Mouse (Mus musculus): ENCODE measurements around the gene Batf. TPM values are rescaled to one million over a fixed set of nuclear protein-coding genes. Genes with fewer than 3 reads are reported as not detected.
"Not testable (repeated sequence)": the region's sequence is repeated elsewhere in the genome, so short reads cannot be mapped to it uniquely, and the experiment has no call there.

Gene Batf
- polyA plus RNA-seq, 1 experiment, result 4.9 TPM

DNA sequence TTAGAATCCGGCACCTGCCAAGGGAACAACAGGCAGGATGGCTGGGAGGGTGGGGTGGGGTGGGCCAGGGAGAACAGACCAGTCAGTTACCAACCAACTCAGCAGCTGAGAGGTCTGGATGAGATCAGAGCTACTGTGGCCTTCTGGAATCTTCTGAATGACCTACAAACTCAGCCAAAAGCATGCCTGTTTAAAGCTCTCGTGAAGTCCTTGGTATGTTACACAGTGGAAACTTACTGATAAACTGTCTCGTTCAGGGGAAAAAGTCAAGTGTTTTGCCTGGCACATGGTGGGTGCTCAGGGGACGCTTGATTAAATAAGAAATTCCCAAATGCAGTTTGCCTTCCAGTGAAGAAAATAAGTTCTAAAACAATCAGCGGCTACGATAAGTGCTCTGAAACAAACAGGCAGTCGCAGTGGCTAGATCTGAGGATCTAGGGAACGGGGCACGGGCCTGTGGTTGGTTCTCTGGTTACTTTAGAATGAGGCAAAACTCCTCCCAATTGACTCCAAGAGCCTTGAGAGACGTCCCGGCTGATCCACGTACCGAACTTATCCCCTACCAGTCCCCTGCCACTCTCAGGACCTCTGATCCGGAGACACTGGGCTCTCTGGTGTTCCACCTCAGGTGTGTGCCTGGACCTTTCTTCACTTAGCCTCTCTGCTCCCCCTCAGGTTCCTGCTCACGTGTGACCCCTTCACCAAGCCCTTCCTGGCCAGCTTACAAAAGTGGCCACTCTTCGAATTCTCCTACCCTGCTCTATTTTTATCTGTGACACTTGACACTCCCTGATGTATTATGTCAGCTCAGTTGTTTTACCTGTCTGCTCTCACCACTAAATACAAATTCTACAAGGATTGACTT is 1.8 kb upstream of the Batf start:
- DNase-seq (ENCODE audit: low spot score), result no peak

DNA sequence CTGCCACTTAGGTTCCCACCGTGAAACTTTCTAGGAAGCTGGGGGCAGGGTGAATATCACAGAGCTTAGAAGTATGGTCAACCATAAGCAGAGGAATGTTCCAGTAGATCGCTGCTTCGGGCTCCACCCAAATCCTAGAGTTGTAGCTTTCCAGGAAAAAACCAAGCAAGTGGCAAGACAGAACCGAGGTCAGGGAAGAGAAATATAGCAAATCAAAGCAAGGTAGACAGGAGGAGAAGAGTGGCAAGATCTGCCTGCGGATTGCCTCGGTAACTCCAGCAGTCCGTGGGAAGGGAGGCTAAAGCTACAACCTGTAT is 706 bp downstream of the Batf start:
- no peak for DNase-seq (ENCODE audit: low spot score)

DNA sequence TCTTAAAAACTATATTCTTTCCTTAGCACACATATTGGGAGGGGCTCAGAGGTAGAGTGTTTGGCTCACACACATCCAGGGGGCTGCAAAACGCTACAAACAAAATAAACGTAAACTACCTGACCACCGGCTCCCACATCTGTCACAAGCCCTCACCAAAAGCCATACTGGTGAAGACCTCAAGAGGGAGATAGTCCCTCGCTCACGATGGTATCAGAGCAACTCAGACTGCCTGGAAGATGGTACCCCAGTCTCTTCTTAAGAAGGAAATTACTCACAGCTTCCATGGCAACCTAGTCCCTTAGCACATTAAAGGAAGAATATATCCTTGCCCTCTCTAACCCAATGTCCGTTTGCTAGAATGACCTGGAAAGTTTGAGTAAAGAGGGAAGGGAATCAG is 1.4 kb downstream of the Batf start:
- DNase-seq (ENCODE audit: low spot score), result no peak

DNA sequence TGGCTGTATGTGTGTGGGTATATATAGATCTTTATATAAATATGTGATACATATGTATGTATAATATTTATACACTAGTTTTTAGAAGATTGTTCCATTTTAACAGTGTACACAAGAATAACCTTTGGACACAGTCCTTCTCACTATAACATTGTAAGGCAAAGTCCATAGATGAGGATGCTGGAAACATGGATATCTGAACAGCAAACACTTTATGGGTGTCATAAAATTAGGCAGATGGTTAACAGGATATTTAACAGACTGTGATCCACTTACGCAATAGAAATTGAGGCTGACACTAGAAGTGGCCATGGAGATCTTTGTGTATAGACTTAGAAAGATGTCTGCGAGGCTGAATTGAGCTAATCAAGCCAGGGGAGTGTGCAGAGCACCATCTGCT is 9.3 kb downstream of the Batf start:
- DNase-seq (ENCODE audit: low spot score), result no peak

DNA sequence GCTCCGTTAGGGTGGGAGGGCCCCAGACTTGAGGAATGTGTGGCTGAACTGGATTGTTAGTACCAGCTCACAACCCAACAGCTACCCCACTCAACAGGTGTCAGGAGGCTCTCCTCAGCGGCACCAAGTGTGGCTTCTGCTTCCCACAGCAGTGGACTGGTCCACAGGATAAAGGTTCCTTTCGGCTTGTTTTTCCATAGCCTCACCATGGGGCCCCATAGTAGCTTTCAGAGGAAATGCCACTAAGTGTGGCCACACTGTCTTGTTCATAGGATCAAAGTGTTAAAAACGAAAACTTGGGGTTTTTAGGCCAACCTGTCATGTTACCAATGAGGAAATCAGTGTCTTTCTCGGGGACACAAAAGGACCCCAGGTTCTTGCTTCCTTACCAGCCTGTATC is 10.0 kb downstream of the Batf start:
- no peak for DNase-seq (ENCODE audit: low spot score)

DNA sequence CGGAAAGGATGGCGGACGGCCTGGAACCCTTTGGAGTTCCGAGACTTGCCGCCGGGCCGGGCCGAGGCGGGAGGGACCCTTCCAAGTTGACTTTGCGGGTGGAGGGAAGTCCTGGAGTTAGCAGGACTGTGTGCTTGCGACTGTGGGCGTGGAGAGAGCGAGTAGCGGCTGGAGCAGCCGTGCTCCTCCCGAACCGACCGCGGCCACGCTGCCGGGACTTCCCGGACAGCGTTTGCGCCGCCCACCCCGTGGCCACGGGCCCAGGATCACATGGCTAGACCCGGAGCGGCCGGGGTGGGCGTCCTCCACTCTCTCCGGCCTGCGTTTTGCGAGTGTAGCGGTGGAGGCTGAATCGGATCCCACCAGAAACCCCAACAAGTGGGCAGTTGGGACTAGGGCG is 11.7 kb downstream of the Batf start:
- not testable (repeated sequence) for DNase-seq (ENCODE audit: low spot score)

DNA sequence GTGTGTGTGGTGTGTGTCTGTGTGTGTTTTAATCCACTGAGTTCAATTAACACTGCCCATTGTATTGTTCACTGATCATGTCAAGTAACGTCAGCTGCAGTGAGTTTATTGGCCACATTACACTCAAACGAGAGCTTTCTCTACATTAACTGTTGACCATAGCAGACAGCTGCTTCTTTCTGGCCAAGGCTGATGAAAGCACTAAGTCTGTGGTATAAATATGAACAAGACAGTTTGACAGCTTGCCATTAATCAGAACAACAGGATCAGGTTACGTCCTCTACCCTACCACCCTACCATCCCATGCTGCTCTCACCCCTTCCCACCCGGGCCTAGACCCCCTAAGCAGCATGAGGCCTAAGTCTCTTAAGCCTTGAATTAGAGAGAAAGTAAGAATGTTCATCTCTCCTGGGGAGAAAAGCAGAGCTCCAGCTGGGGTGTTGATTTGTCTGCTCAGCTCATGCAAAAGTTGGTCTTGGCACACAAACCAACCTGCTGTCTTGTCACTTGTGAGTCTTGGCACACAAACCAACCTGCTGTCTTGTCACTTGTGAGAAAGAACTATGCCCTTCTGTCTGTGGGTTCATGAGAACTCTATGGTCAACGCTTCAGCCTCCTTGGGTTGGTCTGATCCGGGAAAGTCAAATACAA is 13.8 kb downstream of the Batf start:
- DNase-seq (ENCODE audit: low spot score), result no peak

DNA sequence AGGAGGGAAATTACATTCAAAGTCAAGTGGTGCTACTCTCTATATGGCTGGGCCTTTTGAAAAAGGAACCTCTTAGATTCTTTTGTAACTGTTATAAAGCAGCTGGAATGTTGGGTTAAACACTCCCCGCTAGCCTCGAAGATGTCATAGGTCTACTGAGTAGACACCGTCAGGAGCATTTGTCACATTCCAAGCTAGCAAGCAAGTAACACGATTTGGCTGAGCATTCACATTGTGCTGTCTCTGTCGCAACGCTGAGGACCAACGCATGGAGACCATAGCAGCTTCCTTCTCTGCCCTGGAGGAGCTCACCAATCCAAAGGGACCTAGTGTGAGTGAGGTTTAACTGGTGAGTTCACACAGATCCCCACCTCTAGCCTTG is 14.4 kb downstream of the Batf start:
- no peak for DNase-seq (ENCODE audit: low spot score)

DNA sequence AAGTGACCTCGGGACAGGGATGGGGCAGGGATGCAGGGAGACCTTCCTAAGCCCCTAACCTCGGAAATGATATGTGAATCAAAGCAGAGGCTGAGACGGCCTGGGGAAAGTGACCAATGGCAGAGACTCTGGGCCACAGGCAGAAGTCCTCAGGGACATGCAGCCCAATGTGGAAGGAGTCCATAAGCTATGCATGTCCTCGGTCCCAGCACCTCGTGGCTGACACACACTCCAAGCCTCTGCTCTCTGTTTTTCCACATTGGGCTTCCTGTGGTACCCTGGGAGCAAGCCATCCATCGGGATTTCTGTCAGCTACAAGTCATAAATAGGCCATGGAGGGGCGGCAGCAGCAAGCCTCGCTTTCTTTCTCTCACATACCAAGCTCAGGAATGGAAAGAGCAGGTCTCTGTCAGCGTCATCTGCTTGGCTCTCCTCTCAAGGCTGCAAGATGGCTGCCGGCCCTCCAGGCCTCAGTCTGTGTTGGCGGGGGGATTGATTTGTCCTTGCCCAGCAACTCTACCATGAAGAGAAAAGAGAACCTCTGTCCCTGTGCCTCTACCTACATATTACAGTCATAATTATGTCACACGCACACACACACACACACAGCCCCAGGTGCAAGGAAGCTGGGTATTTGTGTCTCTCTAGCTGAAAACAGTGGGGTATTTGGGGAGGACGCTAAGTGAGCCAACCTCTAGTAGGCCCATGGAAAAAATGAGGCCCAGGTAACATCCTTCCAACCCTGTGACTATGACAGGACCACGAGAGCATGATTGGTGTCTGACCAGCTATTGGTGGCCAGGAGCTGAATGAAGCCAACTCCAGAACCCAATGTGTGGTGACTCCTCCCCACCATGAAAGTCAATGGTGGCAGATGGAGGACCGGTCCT is 15.9 kb downstream of the Batf start:
- no peak for DNase-seq (ENCODE audit: low spot score)

DNA sequence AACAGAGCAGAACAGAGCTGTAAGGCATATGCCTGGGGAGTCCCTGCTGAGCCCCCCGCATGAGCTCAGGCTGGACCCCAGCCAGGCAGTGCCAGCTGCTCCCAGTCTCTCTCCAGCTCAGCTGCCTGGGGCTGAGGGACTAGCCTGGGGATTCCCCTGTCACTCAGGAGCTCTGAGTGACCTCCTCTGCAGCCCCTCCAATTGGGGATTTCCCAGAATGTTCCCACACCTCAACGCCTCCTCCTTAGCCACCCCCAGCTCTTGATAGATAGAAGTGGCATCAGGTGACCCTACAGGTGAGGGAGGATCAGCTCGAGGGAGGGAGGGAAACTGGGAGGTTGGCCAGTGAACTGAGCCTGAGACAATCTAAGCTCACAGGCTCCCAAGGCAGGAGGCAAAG is 17.0 kb downstream of the Batf start:
- no peak for DNase-seq (ENCODE audit: low spot score)

DNA sequence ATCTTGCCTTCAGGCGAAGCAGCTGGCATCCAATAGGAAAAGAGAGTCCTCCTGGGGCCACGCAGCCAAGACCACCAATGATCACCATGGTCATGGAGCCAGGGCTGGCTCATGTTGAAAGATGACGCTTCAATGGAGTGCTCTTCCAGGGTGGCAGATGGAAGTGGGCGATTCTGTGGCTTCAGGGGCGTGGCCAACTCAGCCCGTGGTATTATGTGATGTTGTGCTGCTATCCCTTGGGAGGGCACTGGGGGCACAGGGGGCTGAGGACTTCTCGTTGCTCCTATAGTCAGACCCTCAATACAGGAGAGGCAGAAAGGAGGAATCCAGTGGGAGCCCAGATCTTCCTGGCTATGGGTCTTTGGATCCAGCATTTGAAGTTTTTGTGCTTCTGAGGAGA is 18.1 kb downstream of the Batf start:
- DNase-seq (ENCODE audit: low spot score), result no peak

DNA sequence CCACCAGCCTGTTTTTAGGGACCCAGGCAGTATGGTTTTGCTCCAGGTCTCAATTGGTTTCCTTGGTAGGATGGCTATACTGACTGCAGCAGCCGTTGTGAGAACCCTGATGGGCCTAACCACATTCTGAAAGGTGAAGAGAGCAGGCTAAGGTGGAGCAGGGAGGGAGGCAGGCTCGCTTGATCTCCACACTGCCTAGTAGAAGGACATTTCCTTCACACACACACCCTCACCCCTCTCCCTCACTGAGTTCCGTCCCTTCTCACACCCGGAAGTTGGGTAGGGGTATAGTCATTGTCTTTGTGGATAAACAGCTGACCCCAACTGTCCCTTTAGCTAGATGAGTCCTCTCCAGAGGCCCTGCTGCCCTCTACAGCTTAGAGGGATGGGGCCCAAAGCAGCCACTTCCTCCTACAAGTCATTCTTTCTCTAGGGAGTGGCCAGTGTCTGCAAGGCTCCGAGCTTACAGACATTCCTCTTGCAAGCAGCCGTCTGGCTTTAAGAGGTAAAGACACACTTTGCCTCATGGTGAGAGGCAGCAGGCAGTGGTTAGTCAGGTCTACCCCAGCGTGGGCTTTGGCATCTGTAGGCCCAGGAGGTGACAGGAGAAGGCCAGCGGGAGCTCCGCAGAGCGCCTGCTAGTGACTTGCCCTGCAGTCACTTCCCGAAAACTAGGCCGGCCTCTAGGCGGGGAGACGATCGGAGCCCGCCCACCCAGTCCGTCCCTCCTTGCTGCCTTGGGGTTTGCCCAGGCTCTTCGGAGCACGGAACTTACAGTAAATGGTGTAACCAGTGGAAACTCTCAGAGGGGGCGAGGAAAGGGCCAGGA is 18.7 kb downstream of the Batf start:
- peak; percentile 67 for DNase-seq (ENCODE audit: low spot score)

DNA sequence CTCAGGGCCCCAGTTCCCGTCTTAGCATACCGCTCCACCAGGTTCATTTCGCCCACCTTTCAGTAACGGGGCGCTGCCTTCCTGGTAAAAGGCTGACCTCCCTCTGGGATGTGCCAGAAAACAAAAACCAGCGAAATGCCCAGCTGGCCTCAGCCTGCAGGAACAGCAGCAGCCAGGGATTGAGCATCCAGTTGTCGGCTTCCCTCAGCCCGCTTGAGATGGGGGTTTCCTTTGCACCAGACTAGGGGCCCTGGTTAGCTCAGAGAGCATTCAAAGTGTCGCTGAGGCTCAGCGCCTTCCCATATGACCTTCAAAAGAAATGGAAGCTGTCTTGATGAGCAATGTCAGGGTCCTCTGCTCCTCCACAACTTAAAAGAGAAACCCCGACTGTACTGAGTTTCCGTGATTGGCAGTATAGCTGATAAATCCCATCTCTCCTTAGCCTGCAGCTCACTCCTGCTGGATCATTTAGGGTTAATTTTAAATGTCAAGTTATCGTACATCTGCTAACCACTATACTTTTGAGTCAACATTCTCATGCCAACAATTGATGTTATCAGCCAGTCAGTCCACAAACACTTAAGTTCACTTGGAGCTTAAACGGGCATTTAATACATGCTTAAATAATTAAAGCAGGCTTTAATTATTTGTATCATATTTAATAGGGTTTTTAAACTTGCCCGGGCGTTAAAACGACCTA is 19.5 kb downstream of the Batf start:
- no peak for DNase-seq (ENCODE audit: low spot score)

DNA sequence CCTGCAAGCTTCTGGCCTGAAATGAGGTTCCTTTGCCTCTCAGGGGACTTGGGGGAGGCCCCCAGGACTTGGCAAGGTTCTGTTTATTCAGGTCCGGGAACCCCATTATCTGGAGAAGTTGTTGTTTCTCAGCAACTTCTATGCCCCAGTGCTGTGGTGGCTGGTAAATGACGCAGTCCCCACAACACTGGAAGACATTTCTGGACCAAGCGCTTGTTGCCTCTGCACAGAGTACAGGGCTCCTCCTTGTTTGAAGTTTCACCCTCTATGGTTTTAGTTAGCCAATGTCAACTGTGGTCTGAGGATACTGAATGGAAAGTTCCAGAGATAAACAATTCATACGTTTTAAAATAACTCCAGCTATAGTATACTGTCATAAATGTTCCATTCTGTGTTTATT is 20.4 kb downstream of the Batf start:
- no peak for DNase-seq (ENCODE audit: low spot score)

DNA sequence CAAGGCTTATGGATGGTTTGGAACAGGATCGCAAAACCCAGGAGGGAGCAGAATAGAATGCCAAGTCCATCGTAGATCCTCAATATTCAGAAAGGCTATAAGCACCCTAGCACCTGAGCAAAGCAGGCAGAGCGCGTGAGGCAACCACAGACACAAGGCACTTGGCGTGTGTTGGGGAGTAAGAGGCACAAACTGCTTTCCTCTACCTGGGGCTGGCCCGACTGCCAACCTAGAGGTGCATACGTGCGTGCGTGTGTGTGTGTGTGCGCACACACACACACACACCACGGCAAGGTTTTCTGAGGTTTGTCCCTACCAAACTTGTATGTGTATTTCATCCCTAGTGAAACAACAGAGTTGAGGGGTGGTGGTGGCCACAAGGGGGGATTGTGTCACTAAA is 20.9 kb downstream of the Batf start:
- no peak for DNase-seq (ENCODE audit: low spot score)

DNA sequence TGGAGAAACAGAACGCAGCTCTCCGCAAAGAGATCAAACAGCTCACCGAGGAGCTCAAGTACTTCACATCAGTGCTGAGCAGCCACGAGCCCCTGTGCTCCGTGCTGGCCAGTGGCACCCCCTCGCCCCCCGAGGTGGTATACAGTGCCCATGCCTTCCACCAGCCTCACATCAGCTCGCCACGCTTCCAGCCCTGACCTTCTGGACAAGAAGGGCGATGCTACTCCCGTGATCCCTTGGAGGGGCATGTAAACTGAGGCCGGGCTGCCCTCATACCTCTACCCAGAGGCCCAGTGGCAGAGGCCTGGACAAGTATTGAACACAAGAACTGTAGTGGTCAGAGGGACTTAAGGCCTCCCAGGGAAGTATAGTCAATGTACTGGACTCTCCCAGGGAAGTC is 22.1 kb downstream of the Batf start:
- DNase-seq (ENCODE audit: low spot score), result no peak

DNA sequence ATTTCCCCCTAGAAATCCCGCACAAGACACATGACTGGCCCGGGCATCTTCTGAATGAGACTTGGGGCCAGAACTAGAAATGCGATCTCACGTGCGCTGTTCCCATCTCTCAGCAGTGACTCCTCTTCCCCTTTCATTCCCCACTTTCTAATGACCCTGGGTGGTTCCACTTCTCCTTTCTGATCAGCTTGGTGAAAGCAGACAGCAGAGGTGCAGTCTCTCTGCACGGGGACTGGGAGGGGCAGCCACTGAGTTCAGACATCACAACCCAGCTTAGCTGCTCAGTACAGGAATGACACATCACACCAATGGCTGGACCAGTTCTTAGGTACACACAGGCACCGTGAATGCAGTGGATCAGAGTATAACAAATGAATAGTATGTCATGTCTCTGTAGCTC is 24.2 kb downstream of the Batf start:
- DNase-seq (ENCODE audit: low spot score), result no peak

DNA sequence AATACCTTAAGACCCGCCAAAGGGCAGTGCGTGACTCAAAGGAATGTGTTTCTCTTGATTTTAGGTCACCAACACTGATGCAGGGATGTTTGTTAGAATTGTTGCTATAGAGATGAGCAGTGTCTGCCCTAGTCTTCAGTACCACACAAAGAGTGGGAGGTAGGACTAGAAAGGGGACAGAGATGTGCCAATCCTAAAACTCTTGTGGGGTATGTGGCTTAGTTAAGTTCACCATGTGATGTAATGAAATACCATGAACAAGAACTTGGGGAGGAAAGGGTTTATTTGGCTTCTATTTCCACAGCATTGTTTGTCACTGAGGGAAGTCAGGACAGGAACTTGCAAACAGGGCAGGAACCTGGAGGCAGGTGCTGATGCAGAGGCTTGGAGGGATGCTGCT is 26.1 kb downstream of the Batf start:
- no peak for DNase-seq (ENCODE audit: low spot score)

DNA sequence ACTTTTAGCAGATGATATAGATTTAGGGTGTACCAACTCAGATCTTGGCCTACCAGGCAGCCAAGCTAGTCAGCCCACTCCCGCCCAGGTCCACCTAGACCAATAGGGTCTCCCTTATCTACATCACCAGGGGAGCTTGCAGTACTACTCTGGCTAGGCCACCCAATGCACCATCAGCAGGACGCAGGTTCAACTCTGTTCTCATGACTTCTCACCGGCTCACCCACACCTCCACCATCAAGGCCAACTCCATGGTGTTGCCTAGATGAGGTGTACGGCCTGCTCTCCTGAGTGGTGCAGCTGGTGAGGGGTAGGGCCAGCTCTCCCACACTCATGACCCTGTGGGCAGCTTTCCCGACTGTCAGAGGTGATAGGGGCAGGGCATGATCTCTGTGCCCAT is 27.7 kb downstream of the Batf start:
- no peak for DNase-seq (ENCODE audit: low spot score)

DNA sequence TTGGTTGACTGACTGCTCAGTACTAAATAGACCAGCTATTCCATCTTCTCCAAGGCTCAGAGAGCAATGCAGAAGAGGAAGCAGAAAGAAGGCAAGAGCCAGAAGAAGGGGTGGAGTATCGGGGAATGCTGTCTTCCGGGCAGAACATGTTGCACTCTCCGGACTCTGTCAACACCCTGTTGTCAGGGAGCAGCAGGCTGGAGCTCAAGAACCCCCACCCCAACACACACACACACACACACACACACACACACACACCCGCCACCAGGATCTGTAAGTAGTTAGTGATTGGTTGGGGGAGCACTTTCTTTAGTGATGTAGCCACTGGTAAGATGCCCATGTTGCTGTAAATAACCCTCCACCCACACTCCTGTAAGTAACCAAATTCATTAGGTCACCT is 38.8 kb downstream of the Batf start:
- DNase-seq (ENCODE audit: low spot score), result no peak

DNA sequence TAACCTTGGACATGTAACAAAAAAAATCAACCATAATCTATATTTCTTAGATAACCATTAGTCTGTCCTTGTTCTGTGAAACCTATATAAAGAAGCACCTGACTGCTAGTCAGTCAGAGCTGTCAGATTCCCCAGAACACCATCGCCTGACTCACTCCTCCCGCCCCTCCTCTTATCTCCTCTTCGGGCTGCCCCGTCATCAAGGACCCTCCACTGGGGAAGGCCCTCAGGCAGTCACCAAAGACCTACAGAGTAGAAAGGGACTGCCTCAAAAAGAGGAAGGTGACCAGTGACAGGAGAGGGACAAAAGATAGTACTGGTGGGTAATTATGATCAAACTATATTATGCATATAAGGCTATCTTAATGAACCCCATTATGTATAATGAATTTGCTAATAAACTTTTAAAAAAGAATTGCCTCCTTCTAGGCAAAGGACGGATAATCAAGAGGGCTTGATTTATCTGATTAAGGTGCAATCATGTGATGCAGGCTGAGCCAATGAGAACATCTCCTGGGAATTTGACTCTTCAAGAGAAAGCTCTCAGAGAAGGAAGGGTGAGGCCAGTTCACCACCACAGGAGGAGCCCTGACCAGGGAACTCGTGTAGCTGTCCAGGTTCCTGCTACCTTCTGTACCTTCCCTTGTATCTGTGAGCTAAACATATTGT is 40.4 kb downstream of the Batf start:
- DNase-seq (ENCODE audit: low spot score), result no peak

Data from urinary bladder, adult 2 months (tissue).